Mouse (Mus musculus) heart, postnatal 0 days (tissue): ENCODE data around the gene St3gal3.

Experiments
- CTCF ChIP-seq: IDR thresholded peaks from 2 replicates; pipeline ENCODE4 v1.5.1; 2016; ENCODE audit warnings: antibody characterized with exemption, control low read depth, low read depth
- EP300 ChIP-seq: IDR thresholded peaks from 2 replicates; pipeline ENCODE4 v1.6.1; 2016; ENCODE audit warnings: antibody characterized with exemption, low read depth

- no peak for TF ChIP-seq CTCF
- TF ChIP-seq EP300, result no peak
These were observed 45.0 kb upstream of the St3gal3 start, which contains the start of gene Kdm4a for GRCm38 (mm10) chr4:118179467-118180300.
